Mouse (Mus musculus) liver, postnatal 0 days (tissue): ENCODE results near the gene Hist1h2bl.

Experiments
- CTCF ChIP-seq: sonication (generic); IDR thresholded peaks from 2 replicates; pipeline ENCODE4 v1.5.1; 2016; ENCODE audit warnings: antibody characterized with exemption, low read depth
- EP300 ChIP-seq: IDR thresholded peaks from 2 replicates; pipeline ENCODE4 v1.6.1; 2016; ENCODE audit warnings: antibody characterized with exemption, low read depth, mild to moderate bottlenecking

DNA sequence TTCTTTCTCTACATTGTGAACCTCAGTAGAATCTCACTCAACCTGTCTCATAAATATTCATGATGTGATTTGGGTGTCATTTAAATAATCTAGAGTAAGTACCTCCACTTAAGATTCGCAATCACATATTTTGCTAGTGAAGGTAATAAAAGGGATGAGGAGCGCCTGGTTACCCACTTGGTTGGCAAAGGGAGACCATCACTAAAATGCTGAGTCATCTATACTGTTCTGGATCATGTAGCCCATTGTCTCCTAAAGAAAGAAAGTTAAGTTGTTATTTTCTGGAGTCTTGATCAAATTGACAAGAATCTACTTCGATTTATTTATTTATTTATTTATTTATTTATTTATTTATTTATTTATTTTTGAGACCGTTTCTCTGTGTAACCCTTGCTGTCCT is 9.3 kb downstream of the Hist1h2bl start:
- no peak for TF ChIP-seq CTCF
- TF ChIP-seq EP300, result no peak
